Mouse (Mus musculus): ENCODE measurements around the gene Lpo.

The Lpo gene

GRCm38 (mm10) chr11:87828239-87828900, at the start of gene Lpo:
Lpo (minus strand) TSS chr11:87828289.
- no peak for DNase-seq

GRCm38 (mm10) chr11:87875436-87875835, 47.3 kb upstream of the Lpo start, which contains the start of gene Epx:
Epx (minus strand) TSS chr11:87875536.
- no peak for DNase-seq

- DNase-seq, result no peak
Observed at GRCm38 (mm10) chr11:87871766-87872165, 43.7 kb upstream of the Lpo start.

DNA sequence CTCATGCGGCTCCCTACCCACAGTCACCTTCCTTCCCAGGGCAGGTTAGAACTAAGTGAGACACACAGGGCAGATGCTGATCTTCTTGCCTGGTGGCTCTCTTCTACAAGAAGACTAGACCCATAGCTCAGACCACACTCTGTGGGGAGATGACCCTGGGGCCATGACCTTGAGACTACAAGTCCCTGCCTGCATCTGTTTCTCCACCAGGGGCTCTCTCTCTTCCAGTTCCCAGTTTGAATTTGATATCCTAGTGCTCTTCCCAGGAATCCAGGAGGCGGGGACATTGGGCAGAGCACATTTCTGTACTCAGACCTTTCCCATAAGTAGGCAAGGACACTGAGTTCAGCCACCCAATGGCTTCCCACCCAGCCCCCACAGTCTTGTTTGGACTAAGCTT, 42.0 kb upstream of the Lpo start:
- DNase-seq, result no peak

DNA sequence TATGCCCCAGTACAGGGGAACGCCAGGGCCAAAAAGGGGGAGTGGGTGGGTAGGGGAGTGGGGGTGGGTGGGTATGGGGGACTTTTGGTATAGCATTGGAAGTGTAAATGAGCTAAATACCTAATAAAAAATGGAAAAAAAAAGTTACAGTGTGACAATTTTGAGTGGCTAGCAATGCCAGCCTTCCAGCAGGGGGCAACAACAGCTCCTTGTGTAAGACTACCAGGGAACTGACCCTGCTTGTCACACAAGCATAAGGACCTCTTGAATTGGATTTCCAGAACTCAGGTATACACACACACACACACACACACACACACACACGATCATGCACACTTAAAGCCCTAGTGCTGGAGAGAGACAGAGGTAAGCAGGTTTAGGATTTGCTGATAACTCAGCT, 38.8 kb upstream of the Lpo start:
- peak; percentile 22 to 56 for DNase-seq

DNA sequence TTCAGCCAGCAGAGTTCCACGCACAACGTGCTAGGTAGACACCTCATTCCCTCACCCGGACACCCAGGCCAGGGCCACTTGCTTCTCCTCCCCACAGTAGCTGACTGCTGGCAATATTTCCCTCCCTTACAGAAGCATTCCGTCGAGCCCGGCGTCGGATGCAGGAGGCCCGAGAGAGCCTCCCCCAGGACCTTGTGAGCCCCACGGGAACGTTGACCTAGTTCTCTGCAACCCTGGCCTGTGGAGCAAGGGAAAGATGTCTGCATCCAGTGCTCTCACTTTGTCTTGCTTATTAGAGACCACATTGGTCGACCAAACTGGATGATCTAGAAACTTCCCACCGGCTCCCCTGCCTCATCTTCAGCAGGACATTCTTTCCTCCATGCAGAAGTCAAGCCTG, 34.7 kb upstream of the Lpo start:
- DNase-seq, result no peak

GRCm38 (mm10) chr11:87860426-87860825, 32.3 kb upstream of the Lpo start:
- DNase-seq, result no peak

DNA sequence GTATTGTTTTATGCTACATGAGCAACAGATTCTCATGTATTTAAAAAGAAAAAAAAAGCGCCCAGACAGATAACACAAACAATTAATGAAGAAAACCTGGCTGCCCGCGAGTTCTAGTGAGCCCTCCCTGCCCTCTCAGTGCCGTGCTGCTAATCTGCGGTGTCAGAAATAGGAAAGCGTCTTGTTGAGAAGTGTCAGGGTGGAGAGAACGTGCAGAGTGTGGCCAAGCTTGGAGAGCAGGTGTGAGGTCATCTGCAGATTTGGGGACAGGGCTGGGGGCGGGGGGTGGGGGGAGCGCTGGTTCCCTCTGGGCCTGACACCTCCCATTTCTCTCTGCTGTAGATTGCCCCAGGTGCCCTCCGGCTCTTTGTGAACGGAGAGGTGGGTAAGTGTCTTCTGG, 31.2 kb upstream of the Lpo start:
- no peak for DNase-seq

DNA sequence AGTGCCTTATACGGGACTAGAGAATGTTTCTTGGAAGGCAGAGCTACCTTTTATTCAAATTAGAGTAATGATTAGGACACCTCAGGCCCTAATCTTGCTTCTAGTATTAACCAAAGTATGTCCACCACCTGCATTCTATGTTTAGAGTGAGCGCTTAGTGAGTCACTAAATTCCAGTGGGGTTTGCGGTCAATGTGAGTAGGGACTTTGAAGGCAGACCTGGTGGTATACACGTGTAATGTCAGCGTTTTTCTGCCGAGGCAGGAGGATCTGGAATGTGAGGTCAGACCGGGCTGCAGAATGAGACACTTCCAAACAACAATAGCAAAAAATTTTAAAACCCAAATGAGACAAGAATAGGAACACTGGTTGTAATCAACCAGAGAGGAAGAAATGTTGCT, 26.5 kb upstream of the Lpo start:
- no peak for DNase-seq

DNA sequence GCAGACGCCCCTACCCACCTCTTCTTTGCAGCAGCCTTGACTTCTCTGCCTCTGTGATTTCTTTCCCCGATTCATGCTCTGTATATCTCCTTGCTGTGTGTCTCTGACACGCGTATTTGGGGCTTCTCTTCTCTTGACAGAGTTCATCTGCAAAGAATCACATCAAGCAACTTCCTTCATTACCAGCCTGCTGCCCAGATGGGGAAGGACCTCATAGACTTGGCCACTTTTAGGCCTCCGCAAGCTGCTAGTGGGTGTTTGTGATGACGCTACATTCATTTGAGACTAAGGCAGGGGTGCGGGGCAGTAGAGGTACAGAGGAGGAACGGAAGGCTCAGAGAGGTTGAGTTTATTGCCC, 25.5 kb upstream of the Lpo start:
- peak in 1 of 2 experiments; percentile 25 for DNase-seq

DNA sequence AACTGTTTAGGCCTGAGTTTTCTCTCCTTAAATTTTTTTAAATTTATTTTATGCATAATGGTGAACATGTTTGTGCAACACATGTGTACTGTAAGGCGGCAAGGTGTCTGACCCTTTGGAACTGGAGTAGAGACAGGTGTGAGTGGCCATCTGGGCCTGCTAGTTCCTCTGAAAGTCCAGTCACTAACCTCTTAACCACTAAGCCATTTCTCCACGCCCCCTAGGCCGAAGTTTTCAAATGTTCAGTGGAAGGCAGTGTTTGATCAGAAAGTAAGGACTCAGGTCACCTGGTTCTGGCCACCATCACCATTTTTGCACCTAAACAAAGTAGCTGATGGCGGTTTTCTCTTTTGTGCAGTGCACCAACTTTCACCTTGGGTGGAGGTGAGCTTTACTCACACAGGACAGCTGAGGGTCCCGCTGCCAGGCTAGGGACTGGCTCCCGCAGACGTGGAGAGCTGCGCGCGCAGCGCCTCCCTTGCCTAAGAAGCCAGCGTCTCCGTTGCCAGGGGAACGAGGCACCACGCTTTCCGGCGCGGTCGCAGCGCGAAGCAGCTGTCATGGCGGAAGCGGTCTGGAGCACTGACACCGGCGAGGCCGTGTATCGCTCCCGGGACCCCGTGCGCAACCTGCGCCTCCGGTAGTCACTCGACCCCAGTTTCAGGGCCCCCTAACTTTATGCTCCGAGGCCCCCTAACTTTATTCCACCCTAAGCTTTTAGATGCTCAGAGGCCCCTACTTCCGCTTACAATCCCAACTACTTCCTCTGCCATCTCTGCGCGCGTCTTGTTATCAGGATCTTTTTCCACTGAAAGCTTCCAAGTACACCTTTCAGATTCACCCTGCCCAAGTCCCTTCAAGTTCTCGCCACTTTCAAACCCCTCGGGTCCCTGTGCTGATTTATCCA, 24.9 kb upstream of the Lpo start, which contains the start of gene Mks1:
TSS of gene Mks1 (plus strand) at position 526 of the 907 bp plus-strand sequence.
- DNase-seq, result peak; percentile 93 to 94

- DNase-seq, result no peak
Observed at GRCm38 (mm10) chr11:87847884-87848283, 19.8 kb upstream of the Lpo start.

GRCm38 (mm10) chr11:87846968-87847600, 19.0 kb upstream of the Lpo start:
- DNase-seq, result no peak

DNA sequence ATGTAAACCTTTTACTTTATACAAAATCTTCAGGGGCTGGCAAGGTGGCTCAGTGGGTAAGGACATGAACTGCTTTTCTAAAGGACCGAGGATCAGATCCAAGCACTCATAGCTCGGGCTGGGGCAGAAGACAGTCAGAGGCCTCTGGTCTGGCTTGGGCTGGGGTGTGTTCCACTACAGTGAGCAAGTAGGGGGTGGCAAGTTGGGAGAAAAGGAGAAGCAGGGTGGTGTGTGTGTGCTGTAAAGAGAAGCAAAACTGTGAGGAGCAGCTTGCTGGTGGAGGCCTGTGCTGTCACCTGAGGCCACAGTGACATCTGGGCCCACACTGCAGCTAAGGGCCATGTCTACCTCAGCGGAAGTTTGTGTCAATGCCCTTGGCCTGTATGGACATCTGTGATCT, 13.3 kb upstream of the Lpo start:
- no peak for DNase-seq

GRCm38 (mm10) chr11:87840676-87841075, 12.6 kb upstream of the Lpo start:
- no peak for DNase-seq

DNA sequence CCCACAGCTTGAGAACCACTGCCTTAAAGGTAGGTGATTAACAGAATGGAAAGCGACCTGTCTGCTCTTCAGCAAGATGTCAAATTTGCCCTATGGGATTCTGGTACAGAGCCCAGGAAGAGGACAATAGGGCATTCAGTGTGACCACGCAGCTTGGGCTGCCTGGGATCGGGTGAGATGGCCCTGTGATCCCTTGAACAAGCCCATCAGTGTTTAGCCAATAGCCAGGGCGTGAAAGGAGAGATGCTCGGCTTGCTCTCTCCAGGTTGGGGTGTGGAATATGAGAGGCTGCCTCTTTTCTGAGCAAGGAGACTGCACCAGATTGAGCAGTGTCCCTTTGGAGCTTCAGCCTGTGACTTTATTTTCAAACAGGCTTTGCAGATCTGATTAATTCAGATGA, 6.6 kb downstream of the Lpo start:
- no peak for DNase-seq

DNA sequence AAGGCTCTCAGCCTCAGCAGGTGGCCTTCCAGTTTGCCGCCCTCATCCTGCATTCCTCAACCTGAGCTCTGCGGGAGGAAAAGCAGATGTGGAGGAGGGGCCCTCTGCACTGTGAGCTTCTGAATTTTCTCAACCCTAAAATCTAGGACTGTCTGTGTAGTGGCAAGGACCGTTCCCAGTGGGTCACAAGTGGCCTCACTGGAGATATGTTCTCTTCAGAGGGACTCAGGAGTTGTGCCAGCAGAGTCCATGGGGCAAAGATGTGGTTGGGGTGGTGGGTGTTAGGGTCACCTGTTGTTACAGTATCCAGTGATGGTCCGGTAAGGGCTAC, 10.7 kb downstream of the Lpo start:
- DNase-seq, result no peak

GRCm38 (mm10) chr11:87816707-87817442, 11.2 kb downstream of the Lpo start:
- peak; percentile 93 to 94 for DNase-seq

DNA sequence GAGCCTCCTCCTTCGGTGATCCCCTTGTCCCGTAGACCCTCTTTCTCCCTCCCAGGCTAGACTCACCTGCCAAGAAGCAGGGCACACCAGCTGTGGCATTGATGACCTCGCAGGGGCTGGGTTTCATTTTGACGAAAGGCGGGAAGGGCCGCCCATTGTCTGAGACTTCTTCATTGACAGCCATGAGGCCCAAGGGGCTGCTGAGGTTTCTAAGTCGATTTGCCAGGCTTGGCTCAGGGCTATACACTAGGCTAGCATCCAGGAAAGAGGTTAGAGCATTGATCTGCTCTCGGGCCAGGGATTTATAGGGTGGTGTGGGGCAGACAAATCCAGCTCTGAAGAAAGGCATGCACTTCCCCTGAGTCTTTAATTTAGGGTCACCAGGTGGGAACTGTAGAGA, 13.3 kb downstream of the Lpo start:
- DNase-seq, result peak in 1 of 2 experiments; percentile 33

- no peak for DNase-seq
Observed at GRCm38 (mm10) chr11:87811396-87811795, 16.7 kb downstream of the Lpo start.

- DNase-seq, result no peak
Observed at GRCm38 (mm10) chr11:87808236-87808635, 19.9 kb downstream of the Lpo start.

GRCm38 (mm10) chr11:87807433-87807832, 20.7 kb downstream of the Lpo start:
- no peak for DNase-seq

DNA sequence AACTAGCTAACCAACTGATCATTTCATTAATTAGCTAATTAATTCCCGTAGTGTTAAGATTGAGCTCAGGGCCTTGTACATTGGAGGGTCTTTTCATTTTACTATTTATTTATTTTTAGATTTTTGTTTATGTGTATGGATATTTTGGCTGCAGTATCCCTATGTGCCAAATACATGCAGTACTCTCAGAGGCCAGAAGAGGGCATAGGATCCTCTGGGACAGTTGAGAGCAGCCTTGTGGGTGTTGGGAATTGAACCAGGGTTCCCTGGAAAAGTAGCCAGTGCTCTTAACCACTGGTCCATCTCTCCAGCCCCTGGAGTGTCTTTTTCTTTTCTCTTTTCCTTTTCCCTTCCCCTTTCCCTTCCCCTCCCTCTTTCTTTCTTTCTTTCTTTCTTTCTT, 22.6 kb downstream of the Lpo start:
- DNase-seq, result peak; percentile 37 to 53
